Mouse (Mus musculus) heart, postnatal 36 days (tissue): ENCODE data around the gene Zfp445. TPM values are rescaled to one million over a fixed set of nuclear protein-coding genes. Genes with fewer than 3 reads are reported as not detected.

Experiments used
- DNase-seq, 2 experiments: peaks; one replicate each; pipeline ENCODE4 v3.0.0; 2021 to 2022
- intact Hi-C: fragments of 180-260 bp; cut with DNase I; formaldehyde crosslinking; loops from one replicate; pipeline ENCODE4 v1.15.1; 2025
- total RNA-seq, 2 experiments: library from RNA; stranded (reverse); gene quantifications; 2 replicates each; pipeline ENCODE4 v1.2.3; 2021

The Zfp445 gene
- total RNA-seq, 2 experiments from 2014 or later: 81.3 to 84.5 TPM

GRCm38 (mm10) chr9:122837680-122838079 is 28.1 kb downstream of the Zfp445 start:
- DNase-seq: no peak
- intact Hi-C loops: no loop called here

- no peak for DNase-seq
- intact Hi-C loops: no loop called here
Measured at GRCm38 (mm10) chr9:122837216-122837615, 28.6 kb downstream of the Zfp445 start.

GRCm38 (mm10) chr9:122836790-122837189 is 29.0 kb downstream of the Zfp445 start:
- intact Hi-C loops: no loop called here
- DNase-seq: peak; percentile 36 to 53

- no peak for DNase-seq
- intact Hi-C loops: no loop called here
Measured at GRCm38 (mm10) chr9:122836126-122836525, 29.7 kb downstream of the Zfp445 start.

- DNase-seq: no peak
- intact Hi-C loops: no loop called here
Measured at GRCm38 (mm10) chr9:122829826-122830380, 35.9 kb downstream of the Zfp445 start.

DNA sequence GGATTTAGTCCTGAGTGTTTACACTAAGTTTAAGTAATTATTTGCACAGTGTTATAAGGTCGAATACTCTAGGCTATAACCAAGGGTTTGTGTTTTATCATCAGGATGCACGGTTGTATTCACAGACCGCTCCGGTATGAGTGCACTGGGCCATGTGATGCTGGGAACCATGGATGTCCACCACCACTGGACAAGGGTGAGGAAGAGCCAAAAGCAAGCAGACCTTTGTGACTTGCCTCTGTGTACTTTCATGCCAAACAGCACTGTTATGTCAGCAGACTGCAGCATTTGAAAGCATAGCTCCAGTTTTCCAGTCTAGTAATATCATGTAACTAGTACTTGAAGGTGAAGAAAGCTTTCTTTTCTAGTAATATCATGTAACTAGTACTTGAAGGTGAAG is 39.1 kb downstream of the Zfp445 start:
- no peak for DNase-seq
- intact Hi-C loops: no loop called here

GRCm38 (mm10) chr9:122823374-122824017 is 42.3 kb downstream of the Zfp445 start:
- DNase-seq: no peak
- intact Hi-C loops: no loop called here

- DNase-seq: no peak
- intact Hi-C loops: no loop called here
Measured at GRCm38 (mm10) chr9:122815239-122815851, 50.5 kb downstream of the Zfp445 start.

DNA sequence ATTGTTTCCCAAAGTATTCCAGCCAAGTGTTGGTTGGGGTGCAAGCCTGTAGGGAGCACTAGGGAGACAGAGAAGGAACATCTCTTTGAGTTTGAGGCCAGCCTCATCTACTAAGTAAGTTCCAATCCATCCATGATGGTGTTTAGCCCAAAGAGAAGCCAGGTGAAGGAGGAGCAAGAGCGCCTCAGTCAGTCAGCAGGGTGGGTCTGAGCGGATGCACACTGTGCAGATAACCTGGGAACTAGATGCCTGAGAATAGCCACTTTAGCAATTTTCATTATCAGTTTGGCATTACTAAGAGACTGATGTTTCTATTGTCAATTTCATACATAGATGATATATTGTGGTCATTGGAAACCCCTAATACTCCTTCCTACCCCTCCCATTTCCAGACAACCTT is 51.0 kb downstream of the Zfp445 start:
- DNase-seq: no peak
- intact Hi-C loops: no loop called here

DNA sequence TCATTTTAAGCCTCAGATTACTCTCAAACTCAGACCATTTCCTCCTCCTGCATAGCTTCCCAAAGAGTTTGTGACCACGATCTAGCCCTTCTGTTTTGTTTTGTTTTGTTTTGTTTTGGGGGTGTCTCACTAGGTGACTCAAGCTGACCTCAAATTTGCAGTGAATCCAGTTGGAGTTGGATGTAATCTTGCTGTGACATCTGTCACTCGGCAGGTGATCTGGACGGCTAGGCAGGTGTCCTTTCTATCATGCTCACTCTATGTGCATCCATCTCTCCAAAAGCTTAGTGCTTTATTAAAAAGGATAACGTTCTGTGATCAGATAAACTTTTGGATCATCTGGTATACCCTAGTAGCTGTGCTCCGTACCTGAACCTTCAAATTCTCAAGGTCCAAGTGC is 53.4 kb downstream of the Zfp445 start:
- no peak for DNase-seq
- intact Hi-C loops: no loop called here

DNA sequence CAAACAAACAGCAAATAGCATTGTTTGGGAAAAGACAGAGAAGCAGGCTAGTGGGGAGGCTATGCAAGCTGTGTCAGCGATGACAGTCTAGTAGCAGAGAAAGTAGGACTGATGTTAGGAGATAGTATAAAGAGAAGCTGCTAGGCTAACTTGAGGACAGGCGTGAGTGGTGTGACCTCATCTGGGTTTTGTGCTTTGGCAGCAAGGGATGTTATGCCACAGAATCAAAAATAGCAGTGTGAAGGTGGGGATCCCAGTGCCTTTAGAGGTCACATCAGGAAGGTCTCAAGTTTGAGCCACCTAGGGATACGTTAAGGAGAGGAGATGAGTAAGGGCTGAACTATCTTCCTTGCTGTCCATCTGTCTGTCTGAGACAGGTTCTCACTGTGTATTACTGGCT is 55.6 kb downstream of the Zfp445 start:
- peak; percentile 11 to 19 for DNase-seq
- intact Hi-C loops: no loop called here

- intact Hi-C loops: loop anchor here (5.0 to 10.0 kb wide), 2 partner anchors 55 to 952 kb away; partner anchors contain the start of gene Higd1a
Measured at GRCm38 (mm10) chr9:122807186-122807585, 58.6 kb downstream of the Zfp445 start.

DNA sequence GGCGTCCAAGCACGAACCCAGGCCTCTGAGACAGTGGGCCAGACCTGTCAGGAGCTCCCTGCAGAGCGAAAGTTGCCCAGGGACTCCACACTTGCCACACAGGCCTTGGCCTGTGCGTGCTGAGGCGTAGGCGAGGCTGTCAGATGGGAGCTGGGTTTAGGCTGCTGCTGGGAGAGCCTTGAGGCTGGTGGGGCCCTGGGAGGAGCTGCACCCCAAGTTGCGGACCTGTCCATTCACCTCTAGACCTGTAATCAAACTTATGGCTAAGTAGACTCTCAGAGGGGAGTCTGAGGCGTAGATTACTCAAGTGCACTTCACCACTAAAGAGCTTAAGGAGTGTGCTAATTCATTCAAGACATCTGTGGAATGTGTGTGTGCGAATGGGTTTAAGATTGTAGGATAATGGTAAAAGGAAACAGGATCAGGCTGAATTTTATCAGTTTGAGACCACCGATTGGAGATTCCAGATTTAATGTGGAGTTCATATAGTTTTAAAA is 59.9 kb downstream of the Zfp445 start:
- no peak for DNase-seq
- intact Hi-C loops: loop anchor here (2.0 to 10.0 kb wide), 3 partner anchors 56 to 951 kb away; partner anchors contain the start of genes 1110059G10Rik, Higd1a and Kif15

More at GRCm38 (mm10) chr9:122807186-122807585, 58.6 kb downstream of the Zfp445 start:
- DNase-seq: no peak

DNA sequence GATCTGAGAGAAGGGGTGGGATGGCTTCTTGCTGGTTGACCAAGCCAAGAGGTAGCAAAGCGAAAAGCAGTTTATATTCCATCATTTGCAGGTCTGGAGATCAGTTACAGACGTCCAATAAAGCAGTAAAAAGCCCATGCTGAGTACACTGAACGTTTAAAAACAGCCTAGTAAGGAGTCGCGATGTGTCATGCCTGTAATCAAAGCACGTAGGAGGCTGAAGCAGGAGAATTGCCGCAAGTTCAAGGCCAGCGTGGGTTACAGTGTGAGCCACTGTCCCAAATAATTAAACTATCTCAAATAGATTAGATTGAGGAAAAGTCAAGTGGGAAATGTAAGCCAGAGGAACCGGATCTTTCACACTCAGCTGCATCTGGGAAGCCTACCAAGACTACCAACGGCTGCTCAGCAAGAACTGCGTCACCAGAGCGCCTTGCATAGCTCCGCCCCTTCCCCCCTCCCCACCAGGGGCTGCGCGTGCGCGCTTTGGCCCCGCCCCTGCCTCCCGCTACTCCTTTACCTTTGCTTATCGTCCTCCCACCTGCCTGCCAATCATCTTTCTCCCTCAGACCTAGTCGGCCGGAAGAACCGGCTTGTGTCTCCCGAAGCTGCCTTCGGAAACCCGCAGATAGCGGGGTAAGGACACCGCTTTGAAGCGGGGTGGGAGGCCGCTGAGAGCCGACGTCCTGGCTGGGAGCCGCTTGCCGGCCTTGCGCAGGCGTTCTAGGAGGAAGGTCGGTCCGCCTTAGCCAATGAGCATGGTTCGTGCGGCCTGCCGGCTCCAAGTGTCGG is 60.6 kb downstream of the Zfp445 start, which contains the start of gene Tcaim:
Tcaim (plus strand) TSS at position 487 of the 792 bp plus-strand sequence.
- peak; percentile 88 to 95 for DNase-seq
- intact Hi-C loops: loop anchor here (2.0 to 10.0 kb wide), 3 partner anchors 57 to 950 kb away; partner anchors contain the start of genes 1110059G10Rik, Higd1a and Kif15

Other genes starting within 250 kb of the Zfp445 start
- not detected for gene Topaz1, start 118.7 kb downstream of the Zfp445 start, total RNA-seq
- gene Tcaim, start 60.5 kb downstream of the Zfp445 start, total RNA-seq: 10 to 100 TPM; 50.0 to 58.1 TPM
- not detected for gene Gm35549, start 22.0 kb downstream of the Zfp445 start, total RNA-seq
- 1 to 10 TPM; 6.3 to 6.6 TPM for gene Zkscan7, start 19.7 kb upstream of the Zfp445 start, total RNA-seq
- 1 to 10 TPM; 1.9 to 2.0 TPM for gene Zfp105, start 57.1 kb upstream of the Zfp445 start, total RNA-seq
- gene 1110059G10Rik, start 85.0 kb upstream of the Zfp445 start, total RNA-seq: 10 to 100 TPM; 15.4 to 19.0 TPM
- under 1 TPM; 0.78 to 0.87 TPM for gene Kif15, start 85.0 kb upstream of the Zfp445 start, total RNA-seq
- 10 to 100 TPM; 12.7 to 13.3 TPM for gene Tmem42, start 155.3 kb upstream of the Zfp445 start, total RNA-seq
- gene Tgm4, start 168.7 kb upstream of the Zfp445 start, total RNA-seq: not detected
- gene Zdhhc3, start 247.2 kb upstream of the Zfp445 start, total RNA-seq: 10 to 100 TPM; 40.7 to 43.0 TPM
- gene Exosc7, start 247.2 kb upstream of the Zfp445 start, total RNA-seq: 10 to 100 TPM; 28.6 to 30.0 TPM